Mouse (Mus musculus) c-Kit-positive CD71-positive TER-119-negative erythroid progenitor cells, embryonic 14.5 days (primary cell): ENCODE measurements around the gene Slc27a5.

Source experiments
- DNase-seq: peaks from one replicate; pipeline ENCODE4 v3.0.0-alpha.2; 2013; ENCODE audit warnings: low read depth

Slc27a5 gene

DNA sequence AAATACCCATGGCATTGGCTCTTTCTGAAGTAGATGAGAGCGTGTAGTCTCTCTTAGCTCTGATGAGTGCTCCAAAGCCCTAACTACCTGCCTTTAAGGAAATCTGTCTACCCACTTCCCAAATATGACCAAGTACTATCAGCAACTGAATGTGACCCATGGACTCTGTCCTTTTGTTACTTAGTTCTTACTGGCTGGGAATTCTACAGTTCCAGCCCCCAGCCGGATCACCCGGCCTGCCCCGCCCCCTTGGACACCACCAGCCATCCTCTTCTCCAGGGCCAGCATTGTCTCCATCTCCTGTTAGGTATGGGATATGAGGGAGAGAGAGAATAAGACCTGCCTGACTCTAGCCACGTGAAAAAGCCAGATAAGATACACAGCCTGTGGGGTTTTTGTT is at the start of gene Slc27a5:
Gene Slc27a5, minus strand, starts transcription at position 140 of the 400 bp plus-strand sequence.
- no peak for DNase-seq

DNA sequence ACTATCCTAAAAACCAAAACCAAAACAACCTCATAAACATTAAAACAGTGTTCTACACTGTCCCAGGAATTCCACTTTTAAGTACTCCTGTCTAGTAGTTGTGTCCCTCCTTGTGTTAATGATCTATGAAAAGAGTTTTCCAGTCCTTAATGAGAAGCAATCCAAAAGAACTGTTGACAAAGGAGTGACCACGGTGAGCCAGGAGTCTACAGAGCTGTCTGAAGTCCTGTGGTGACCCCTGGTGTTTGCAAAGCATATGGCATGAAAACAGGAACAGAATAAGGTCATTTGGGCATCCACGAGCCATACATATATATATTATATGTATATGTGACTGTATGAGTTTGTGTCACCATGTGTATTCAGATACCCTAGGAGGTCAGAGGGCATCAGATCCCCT is 48.1 kb upstream of the Slc27a5 start:
- DNase-seq, result no peak

DNA sequence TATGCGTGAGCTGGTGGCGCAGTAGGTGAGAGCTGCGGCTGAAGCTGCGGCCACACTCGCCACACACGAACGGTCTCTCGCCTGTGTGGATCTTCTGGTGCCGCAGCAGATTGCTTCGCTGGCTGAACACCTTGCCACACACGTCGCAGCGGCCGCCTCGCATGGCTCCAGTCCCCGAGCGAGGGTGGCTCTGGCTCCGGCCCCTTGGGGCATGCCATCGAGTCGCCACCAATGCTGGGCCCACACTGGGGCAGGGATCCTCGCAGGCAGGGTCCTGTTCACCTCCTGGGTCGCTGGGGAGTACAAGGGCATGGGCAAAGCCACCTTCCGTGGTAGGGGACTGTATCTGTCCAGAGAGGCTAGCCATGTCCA is 46.2 kb upstream of the Slc27a5 start:
- DNase-seq, result no peak

DNA sequence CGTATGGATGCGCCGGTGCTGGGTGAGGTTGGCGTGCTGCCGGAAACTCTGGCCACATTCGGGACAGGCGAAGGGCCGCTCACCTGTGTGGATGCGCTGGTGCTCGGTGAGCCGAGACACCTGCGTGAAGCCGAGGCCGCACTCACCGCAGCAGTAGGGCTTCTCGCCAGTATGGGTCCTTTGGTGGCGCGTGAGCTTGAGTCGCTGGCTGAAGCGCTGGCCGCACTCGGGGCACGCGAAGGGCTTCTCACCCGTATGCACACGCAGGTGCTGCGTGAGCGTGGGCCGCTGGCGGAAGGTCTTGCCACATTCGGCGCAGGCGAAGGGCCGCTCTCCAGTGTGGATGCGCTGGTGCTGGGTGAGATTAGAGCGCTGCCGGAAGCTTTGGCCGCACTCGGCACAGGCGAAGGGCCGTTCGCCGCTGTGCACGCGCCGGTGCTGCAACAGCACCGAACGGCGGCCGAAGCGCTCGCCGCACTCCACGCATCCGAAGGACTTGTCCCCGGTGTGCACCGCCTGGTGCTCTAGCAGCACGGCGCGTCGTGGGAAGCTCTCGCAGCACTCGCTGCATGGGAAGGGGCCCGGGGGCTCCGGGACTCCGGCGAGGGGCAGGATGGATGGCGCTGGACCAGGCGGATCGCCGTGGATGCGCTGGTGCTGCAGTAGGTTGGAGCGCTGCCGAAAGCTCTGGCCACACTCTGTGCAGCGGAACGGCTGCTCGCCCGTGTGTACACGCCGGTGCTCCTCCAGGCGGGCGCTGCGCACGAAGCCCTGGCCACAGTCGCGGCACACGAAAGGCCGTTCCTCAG is 45.7 kb upstream of the Slc27a5 start:
- DNase-seq, result no peak

DNA sequence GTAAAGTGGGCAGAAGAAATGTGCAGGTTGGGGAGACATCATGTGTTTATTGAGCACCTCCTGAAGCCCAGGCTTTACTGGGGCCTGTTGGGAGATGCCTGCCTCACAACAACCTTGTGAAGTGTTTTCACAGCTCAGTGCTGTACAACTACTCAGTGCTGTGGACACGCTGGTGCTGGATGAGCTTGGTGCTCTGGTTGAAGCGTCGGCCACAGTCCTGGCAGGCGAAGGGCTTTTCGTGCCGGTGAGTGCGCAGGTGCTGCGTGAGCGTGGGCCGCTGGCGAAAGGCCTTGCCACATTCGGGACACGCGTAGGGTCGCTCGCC is 45.1 kb upstream of the Slc27a5 start:
- no peak for DNase-seq

DNA sequence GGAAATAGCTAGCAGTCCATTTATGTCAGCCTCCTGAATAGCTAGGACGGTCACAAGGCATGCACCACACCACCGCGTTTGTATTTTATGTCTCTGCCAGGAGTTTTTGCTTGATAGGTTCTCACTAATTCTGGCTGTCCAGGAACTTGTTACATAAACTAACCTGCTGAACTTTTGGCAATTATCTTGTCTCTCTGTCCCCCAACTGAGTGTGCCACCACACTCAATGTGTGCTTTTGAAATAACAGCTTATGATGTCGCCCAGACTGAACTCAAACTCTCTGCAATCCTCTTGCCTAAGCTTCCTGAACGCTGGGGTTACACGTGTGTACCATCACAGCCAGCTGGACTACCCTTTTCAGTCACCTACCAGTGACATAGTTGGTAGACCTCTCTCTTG is 44.5 kb upstream of the Slc27a5 start:
- no peak for DNase-seq

DNA sequence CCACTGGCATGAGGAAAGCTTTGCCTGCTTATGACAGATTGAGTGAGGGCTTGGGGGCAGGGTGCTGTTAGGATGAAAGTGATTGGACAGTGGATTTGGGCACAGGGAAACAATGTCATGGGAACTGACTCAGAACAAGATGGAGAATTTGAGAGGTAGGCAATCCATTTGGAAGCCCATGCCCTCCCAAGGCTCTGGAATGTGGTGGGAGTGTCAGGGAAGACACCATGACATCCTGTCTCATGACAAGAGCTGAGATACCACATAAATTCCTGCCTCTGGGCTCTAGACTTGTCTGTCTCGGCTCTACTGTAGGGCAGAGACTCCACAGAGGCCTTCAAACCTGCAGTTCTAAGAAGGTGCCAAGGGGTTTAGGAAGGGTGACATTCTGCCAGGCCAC is 43.3 kb upstream of the Slc27a5 start:
- DNase-seq, result no peak

DNA sequence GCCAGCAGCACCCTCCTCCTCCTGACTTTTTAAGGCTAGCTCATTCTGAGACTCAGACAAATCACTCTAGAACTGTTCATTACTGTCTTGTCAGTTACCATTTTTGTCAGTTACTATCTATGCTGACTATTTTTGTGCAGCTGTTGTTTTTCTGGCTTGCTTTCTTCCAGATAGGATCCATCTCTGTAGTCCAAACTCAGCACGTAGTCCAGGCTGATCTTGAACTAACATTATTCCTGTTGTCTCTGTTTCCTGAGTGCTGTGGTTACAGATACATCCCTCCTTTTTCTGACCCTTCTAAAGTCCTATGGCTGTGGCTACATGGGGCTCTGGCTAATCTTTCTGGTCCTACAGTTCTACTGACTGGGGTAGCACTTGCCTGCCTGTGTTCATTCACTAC is 41.2 kb upstream of the Slc27a5 start:
- DNase-seq, result no peak

DNA sequence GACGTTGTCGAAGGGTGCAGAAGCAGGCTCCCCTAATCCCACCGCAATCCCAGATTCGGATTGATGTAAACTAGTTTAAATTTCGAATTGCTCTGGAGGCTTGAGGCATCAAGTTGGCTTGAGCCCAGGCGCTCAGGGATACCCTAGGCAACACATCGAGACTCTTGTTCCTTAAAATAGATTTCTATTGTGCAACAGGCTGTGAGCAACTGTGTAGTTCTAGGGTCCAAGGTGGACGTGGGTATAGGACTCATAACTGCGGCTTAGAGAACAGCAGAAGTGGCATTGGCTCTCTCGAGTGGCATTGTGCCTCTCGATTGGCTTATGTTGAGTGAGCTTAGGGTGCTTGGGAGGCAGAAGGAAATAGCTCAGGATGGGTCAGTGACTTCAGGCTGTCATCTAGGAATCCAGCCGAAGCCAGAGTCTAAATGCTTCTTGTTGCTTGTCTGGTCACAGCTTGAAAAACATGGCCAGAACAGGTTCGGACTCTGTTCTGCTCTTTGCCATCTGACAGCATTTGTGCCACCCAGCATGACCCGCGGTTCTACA is 40.7 kb upstream of the Slc27a5 start:
- DNase-seq, result no peak

DNA sequence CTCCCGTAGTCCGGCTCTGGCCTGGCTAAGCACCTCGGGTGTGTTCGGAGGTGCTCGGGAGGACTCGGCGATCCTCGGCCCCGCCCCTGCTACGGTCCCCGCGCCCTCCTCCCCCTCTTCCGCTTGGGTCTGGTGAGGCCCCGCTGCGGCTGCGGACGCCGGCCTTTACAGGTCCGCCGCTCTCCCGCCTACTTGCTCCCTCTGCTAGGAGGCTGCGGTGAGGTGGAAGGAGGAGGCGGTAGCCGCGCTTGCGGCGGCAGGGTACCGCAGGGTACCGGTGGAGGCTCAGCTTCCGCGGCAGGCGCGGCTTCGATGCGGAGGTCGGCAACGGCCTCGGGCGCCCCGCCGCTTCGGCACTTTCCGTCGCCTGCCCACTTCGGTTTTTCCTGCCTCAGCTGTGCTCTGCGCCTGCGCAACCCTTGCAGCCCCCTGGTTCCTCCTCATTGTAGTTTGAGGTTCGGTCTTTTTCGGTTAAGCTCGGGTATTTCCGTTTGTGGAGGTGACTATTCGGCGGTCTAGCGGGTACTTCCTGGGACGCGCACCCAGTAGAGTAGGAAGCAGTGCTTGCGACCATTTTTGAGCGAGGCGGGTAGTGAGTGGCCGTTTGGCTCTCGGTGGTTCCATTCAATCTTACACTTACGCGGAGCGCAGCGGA is 40.0 kb upstream of the Slc27a5 start, which contains the start of gene Ube2m:
Gene Ube2m, minus strand, starts transcription at position 375 of the 655 bp plus-strand sequence.
- DNase-seq, result peak; percentile 98

DNA sequence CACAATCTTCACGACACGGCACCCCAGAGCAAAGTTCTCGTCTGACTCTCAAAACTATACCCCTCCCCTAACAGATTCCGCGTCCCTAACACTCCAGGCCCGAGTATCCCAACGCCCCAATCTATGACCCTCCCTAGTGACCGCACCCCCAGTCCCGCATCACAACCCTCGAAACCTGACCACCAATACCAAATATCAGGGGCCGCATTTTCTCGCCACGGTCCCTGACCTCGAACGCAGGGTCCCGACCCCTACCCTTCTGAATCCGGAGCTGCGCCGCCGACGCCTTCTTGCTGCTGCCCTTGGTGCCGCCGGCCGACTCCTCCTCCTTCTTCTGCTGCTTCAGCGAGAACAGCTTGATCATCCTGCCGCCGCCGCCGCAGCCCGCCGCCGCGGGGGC is 39.4 kb upstream of the Slc27a5 start:
- no peak for DNase-seq

DNA sequence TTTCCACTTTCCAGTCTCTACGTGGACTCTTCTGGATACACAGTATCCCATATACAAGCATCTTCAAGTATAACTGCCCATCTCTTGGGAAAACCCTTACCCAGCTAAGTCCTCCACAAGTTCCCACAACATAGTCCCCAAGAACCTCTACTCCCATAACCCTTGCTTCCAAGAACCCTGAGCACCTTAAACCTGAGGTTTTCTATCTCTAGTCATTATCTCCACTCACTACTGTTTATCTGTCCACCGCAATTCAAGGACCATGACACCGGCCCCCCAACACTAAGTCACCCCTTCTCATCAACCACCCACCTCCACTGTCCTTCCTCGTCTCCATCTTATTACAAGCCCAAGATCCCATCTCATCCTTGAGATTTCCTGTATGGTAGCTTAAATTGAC is 38.8 kb upstream of the Slc27a5 start:
- DNase-seq, result no peak

DNA sequence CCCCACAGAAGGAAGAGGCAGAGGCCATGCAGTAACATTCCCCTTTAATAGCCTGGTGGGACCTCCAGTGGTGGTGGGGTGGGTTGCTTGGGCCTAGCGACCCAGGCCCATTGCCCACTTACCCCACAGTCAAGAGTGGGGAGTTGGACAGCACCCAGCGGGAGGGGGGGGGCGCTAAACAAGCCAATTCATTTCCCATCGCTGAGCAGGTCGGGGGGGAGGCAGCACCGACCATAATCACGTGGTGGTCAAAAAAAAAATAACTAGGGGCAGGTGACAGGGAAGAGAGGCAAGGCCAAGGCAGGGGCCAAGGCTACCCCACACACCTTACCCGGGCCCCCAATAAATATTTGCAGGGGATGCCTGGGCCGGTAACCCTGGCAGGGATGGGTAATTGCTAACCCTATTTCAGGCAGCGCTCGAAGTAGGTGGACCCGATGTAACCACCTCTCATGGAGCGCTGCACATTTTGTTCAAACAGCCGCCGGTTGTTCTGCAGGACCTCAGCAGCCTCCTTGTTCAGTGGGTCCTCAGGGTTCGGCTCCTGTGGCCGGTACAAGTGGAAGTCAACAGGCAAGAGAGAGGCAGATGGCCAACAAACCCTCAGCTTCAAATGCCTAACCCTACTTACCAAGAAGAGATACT is 37.3 kb upstream of the Slc27a5 start:
- no peak for DNase-seq

DNA sequence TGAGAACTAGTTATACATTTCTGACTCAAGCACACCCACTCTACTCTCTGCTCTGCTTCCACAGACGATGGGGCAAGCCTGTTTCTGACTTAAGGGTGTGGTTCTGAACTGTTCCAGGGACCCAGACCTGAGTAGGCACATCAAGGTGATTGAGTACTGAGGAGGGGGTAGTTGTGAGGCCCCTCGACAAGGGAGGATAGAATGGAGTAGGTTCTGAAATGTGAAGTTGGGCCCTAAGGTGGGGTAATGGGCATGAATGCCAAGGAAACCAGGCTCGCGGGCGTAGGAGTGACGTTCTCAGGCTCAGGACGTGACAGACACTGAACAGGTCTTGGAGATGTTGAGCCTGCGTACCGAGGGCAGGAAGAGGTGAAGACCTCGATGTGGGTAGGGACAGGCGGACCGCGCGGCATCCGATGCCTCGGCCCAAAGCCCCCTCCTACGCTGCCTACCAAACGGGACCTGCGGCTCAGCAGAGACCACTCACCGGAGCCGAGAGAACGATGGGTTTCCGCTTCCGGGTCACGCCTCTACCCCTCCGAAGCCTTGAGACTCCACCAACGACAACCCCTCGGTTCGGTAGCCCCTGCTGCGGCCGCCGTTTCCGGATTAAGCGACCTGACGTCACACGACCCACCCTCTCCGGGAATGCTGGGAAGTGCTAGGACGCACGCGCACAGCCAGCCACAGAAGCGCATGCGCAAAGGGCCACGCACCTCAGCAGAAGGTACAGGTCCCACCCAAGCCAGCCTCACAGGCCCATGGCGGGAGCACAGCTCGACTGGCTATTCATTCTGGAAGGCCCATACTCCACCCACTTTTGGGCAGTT is 36.4 kb upstream of the Slc27a5 start, which contains the start of gene Chmp2a:
Gene Chmp2a, minus strand, starts transcription at position 660 of the 830 bp plus-strand sequence.
- peak; percentile 94 for DNase-seq

DNA sequence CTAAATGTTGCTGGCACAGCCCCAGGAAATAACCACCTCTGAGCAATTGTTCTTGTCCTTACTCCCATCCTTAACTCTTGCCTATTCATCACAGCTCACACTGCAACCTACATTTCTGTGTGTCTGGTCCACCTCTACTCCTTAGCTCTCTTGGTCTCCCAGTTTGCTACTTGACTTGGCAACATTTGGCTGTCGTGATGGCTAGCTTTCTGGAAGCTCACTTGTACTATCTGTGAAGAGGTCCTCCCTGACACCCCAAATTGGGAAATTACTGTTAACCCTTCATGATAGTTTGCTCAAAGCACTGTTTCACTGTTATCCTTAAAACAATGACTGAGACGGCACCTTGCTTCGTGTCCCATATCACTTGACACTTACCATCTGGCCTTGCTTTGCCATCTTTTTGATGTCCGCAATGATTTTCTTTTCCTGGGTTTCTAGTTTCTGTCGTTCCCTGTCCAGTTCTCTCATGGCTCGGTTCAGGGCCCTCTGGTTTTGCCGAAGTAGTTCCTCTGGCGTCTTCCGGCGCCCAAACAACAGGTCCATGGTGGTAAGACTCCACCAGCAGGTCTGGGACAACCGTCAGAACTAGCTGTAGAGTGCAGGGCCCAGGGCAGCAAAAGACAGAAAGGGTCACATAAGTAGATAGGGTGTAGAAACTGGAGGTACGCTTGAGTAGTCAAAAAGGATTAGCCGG is 35.6 kb upstream of the Slc27a5 start:
- DNase-seq, result no peak

DNA sequence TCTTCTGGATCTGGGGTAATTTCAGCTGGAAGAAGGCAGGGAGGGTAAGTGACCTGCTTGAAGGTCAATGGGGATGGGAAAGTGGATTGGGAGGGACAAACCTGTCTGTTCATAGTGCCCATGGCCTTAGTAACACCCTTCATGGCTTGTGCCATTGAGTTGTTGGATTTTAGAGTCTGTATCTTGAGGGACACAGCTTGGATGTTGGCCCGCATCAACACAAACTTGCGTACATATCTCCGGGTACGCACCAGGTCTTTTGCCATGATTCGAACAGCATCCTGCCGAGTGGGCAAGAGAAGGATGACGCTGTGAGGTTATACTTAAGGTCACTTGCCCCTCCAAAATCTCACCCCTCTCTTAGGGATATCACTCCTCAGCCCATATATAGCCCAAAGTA is 34.5 kb upstream of the Slc27a5 start:
- DNase-seq, result no peak

DNA sequence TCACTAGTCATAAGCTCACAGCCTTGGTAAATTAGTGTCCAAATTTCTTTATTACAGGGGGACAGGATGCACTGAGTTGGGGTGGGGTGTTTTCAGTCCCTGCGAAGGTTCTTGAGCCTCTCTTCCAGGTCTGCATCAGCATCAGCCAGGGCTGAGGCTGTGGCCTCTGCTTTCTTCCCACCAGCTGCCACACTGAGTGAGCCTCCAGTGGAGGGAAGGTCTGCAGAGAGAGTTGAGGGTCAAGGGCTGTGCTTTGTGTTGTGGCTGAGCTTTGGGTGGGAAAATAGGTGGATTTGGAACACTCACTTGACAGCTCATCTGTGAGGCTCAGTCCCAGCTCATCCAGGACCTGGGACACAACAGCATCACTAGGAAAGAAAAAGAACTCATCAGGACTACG is 34.0 kb upstream of the Slc27a5 start:
- no peak for DNase-seq

DNA sequence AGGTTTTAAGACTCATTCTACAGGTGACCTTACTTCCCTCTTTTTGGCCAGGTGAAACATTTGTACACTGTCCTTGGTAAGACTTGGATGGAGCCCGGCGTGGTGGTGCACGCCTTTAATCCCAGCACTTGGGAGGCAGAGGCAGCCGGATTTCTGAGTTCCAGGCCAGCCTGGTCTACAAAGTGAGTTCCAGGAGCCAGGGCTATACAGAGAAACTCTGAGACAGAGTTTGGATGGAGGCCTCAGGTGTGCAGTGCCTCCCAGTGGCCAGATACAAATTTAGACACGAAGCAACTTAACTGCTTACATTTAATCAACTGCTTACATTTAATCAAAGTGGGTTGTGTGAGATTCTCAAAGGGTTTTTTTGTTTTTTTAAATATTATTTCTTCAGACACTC is 33.1 kb upstream of the Slc27a5 start:
- DNase-seq, result no peak

DNA sequence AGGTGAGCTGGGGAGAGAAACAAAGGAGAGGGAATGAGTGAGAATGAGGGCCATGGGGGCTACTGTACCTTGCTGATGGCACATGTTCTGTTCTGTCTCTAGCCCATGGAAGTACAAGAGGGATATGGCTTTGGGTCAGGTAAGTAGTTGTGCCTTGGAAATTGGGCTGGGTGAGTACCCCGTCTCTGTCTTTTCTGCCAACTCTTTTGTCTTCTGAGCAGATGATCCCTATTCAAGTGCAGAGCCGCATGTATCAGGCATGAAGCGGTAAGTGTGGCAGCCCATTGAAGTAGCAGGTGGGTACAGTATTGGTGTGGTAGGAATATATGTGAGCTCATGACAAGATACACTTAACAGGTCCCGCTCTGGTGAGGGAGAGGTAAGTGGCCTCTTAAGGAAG is 31.0 kb upstream of the Slc27a5 start:
- DNase-seq, result no peak

DNA sequence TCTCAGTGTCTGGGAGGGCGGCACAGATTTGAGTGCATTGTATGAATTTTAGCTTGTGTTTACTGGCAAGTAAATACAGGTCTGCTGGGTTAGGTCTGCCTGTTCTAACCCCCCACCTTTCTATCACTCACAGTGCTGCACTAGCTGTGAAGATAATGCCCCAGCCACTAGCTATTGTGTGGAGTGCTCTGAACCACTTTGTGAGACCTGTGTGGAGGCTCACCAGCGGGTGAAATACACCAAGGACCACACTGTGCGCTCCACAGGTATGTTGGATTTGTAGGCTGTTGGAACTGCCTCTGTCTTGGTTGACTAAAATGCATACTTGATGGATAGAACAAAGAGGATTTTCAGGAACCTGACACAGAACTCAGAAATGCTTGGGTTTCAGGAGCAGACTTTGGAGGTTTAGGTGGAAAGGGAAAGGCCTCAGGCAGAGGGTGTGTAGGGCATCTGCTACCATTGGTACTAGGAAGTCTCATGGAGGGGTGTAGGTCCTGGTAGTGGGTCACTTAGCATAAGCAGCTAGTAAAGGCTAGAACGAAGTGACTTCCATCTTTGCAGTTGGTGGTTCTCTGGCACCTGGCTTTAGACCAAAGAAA is 27.6 kb upstream of the Slc27a5 start:
- DNase-seq, result no peak

DNA sequence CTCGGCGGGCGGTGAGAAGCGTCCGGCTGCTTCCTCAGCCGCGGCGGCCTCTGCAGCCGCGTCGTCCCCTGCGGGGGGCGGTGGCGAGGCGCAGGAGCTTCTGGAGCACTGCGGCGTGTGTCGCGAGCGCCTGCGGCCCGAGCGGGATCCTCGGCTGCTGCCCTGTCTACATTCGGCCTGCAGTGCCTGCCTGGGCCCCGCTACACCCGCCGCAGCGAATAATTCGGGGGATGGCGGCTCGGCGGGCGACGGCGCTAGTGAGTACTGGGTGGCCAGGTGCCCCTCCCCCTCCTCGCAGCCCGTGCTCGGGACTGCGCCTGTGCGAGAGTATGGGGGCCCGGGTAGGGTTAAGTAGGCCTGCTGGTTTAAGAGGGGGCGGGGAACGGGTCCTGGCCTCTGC is 26.8 kb upstream of the Slc27a5 start:
- no peak for DNase-seq
